Mouse (Mus musculus) lung, embryonic 14.5 days (tissue): ENCODE results near the gene Tmem131l. TPM values are rescaled to one million over a fixed set of nuclear protein-coding genes. Genes with fewer than 3 reads are reported as not detected.

Source experiments
- ATAC-seq: fragments of 200-750 bp; cut with Nextera tagmentation; 2 replicates; pipeline ENCODE4 v1.8.0; 2017; ENCODE audit warnings: mild to moderate bottlenecking, moderate TSS enrichment, moderate library complexity; ENCODE audit not compliant: insufficient read depth
- DNase-seq: peaks from one replicate; pipeline ENCODE4 v3.0.0-alpha.2; 2015
- H3K27ac ChIP-seq: fragments of 300-500 bp; sonication (generic); 2 replicates; pipeline ENCODE4 v1.5.1; 2014; ENCODE audit warnings: low read depth, mild to moderate bottlenecking, moderate library complexity
- H3K27me3 ChIP-seq: fragments of 300-500 bp; sonication (generic); 2 replicates; pipeline ENCODE4 v1.6.1; 2014; ENCODE audit warnings: low read length, control low read depth; ENCODE audit not compliant: insufficient read depth
- H3K36me3 ChIP-seq: fragments of 300-500 bp; sonication (generic); 2 replicates; pipeline ENCODE4 v1.6.1; 2014; ENCODE audit warnings: control low read depth; ENCODE audit not compliant: insufficient read depth
- H3K4me1 ChIP-seq: fragments of 300-500 bp; sonication (generic); 2 replicates; pipeline ENCODE4 v1.6.1; 2014; ENCODE audit warnings: antibody characterized with exemption, control low read depth; ENCODE audit not compliant: insufficient read depth
- H3K4me2 ChIP-seq: fragments of 300-500 bp; sonication (generic); 2 replicates; pipeline ENCODE4 v1.6.1; 2014; ENCODE audit warnings: mild to moderate bottlenecking
- H3K4me3 ChIP-seq: fragments of 300-500 bp; sonication (generic); 2 replicates; pipeline ENCODE4 v1.5.1; 2014; ENCODE audit warnings: low read depth, low read length
- H3K9ac ChIP-seq: fragments of 300-500 bp; sonication (generic); 2 replicates; pipeline ENCODE4 v1.6.1; 2014
- H3K9me3 ChIP-seq: fragments of 300-500 bp; sonication (generic); 2 replicates; pipeline ENCODE4 v1.6.1; 2016; ENCODE audit warnings: low read depth, low read length, control low read depth
- CTCF ChIP-seq: IDR thresholded peaks from 2 replicates; pipeline ENCODE4 v1.5.1; 2016; ENCODE audit warnings: antibody characterized with exemption, low read depth
- WGBS: fragments of 180-500 bp; shearing (Covaris S2); extraction: QIAGEN DNeasy Blood & Tissue Kit; methylation state at CpG from one replicate; pipeline ENCODE4 v1.1.7; 2014; 5-methylcytosine and 5-hydroxymethylcytosine counted together
- polyA plus RNA-seq: library from polyadenylated mRNA; unstranded; fragments of >200 nt; fragmentation: Nextera tagmentation; extraction: Ambion mirVana; gene quantifications from 2 replicates; pipeline ENCODE4 v1.2.1, GENCODE M21; 2014

The Tmem131l gene
- polyA plus RNA-seq, 1 experiment from 2014 or later: 61.9 TPM

- Histone ChIP-seq H3K4me2 (no peak overlapping the region), H3K9me3 (no peaks in the 10 kb centered on the region), H3K36me3 (no peaks in the 10 kb centered on the region), H3K4me3 (no peak overlapping the region), H3K27ac (no peak overlapping the region), H3K9ac (no peak overlapping the region), H3K4me1 (peaks cover 31% of the 10 kb centered on the region), H3K27me3 (no peaks in the 10 kb centered on the region)
- no peak for TF ChIP-seq CTCF
- WGBS: 73% methylated on average over 6 of the region's 6 CpGs
- ATAC-seq: no peak
- DNase-seq: no peak
These were observed 54.5 kb downstream of the Tmem131l start for GRCm38 (mm10) chr3:83985426-83985825.

GRCm38 (mm10) chr3:83984379-83984778, 55.6 kb downstream of the Tmem131l start:
- Histone ChIP-seq H3K27ac (no peak overlapping the region), H3K4me3 (no peak overlapping the region), H3K4me2 (no peak overlapping the region), H3K27me3 (no peaks in the 10 kb centered on the region), H3K9me3 (no peaks in the 10 kb centered on the region), H3K9ac (no peak overlapping the region), H3K36me3 (no peaks in the 10 kb centered on the region), H3K4me1 (peaks cover 31% of the 10 kb centered on the region)
- ATAC-seq (no peak), DNase-seq (no peak)
- 60% methylated on average over 4 of the region's 4 CpGs for WGBS
- TF ChIP-seq CTCF: no peak

- no peak overlapping the region for H3K27ac ChIP-seq
- H3K36me3 ChIP-seq: no peaks in the 10 kb centered on the region
- no peak overlapping the region for H3K4me2 ChIP-seq
- no peak overlapping the region for H3K4me3 ChIP-seq
- ATAC-seq (no peak), DNase-seq (no peak)
- H3K4me1 ChIP-seq: peaks cover 27% of the 10 kb centered on the region
- 75% methylated on average over 4 of the region's 4 CpGs for WGBS
- TF ChIP-seq CTCF: no peak
- no peaks in the 10 kb centered on the region for H3K27me3 ChIP-seq
- H3K9ac ChIP-seq: no peak overlapping the region
- no peaks in the 10 kb centered on the region for H3K9me3 ChIP-seq
These were observed 57.2 kb downstream of the Tmem131l start for GRCm38 (mm10) chr3:83982821-83983220.

- Histone ChIP-seq H3K4me2 (no peak overlapping the region), H3K36me3 (no peaks in the 10 kb centered on the region), H3K9me3 (no peaks in the 10 kb centered on the region), H3K9ac (no peak overlapping the region), H3K4me3 (no peak overlapping the region), H3K4me1 (peaks cover 11% of the 10 kb centered on the region), H3K27me3 (no peaks in the 10 kb centered on the region), H3K27ac (no peak overlapping the region)
- DNase-seq: no peak
- TF ChIP-seq CTCF: no peak
- WGBS: 30% methylated on average over 6 of the region's 6 CpGs
- ATAC-seq: no peak
These were observed 59.6 kb downstream of the Tmem131l start for GRCm38 (mm10) chr3:83980231-83980872.

- Histone ChIP-seq H3K9me3 (no peaks in the 10 kb centered on the region), H3K4me2 (no peak overlapping the region), H3K27ac (peak overlapping the region; percentile 42; the same call in 1 of the 2 replicates), H3K27me3 (no peaks in the 10 kb centered on the region), H3K4me3 (no peak overlapping the region), H3K4me1 (peaks cover 11% of the 10 kb centered on the region), H3K36me3 (no peaks in the 10 kb centered on the region), H3K9ac (no peak overlapping the region)
- ATAC-seq (peak; percentile 60; the same call in 1 of the 2 replicates), DNase-seq (peak; percentile 42)
- no peak for TF ChIP-seq CTCF
- WGBS: 73% methylated on average over 4 of the region's 4 CpGs
These were observed 61.2 kb downstream of the Tmem131l start for GRCm38 (mm10) chr3:83978497-83979410.

GRCm38 (mm10) chr3:83977817-83978216, 62.2 kb downstream of the Tmem131l start:
- ATAC-seq (no peak), DNase-seq (no peak)
- no peak overlapping the region for H3K27ac ChIP-seq
- no peak overlapping the region for H3K4me3 ChIP-seq
- no peak overlapping the region for H3K4me2 ChIP-seq
- WGBS: 54% methylated on average over 3 of the region's 3 CpGs
- no peaks in the 10 kb centered on the region for H3K27me3 ChIP-seq
- H3K9ac ChIP-seq: no peak overlapping the region
- peaks cover 11% of the 10 kb centered on the region for H3K4me1 ChIP-seq
- no peaks in the 10 kb centered on the region for H3K36me3 ChIP-seq
- H3K9me3 ChIP-seq: no peaks in the 10 kb centered on the region
- no peak for TF ChIP-seq CTCF

GRCm38 (mm10) chr3:83976161-83976560, 63.8 kb downstream of the Tmem131l start:
- DNase-seq: no peak

More at GRCm38 (mm10) chr3:83976161-83976560, 63.8 kb downstream of the Tmem131l start:
- H3K9ac ChIP-seq: no peak overlapping the region
- no peak overlapping the region for H3K4me2 ChIP-seq
- H3K9me3 ChIP-seq: no peaks in the 10 kb centered on the region
- no peak overlapping the region for H3K27ac ChIP-seq
- H3K4me3 ChIP-seq: no peak overlapping the region
- ATAC-seq: no peak
- TF ChIP-seq CTCF: no peak
- H3K4me1 ChIP-seq: peaks cover 11% of the 10 kb centered on the region
- H3K27me3 ChIP-seq: no peaks in the 10 kb centered on the region
- whole genome bisulfite sequencing: 83% methylated on average over 3 of the region's 3 CpGs
- H3K36me3 ChIP-seq: no peaks in the 10 kb centered on the region
